Mouse (Mus musculus) G1E-ER4 (cell line): Measurements from ENCODE around the gene Tgif2lx1. TPM values are rescaled to one million over a fixed set of nuclear protein-coding genes. Genes with fewer than 3 reads are reported as not detected.
"Not testable (repeated sequence)": the region's sequence is repeated elsewhere in the genome, so short reads cannot be mapped to it uniquely, and the experiment has no call there.

ENCODE experiments used
- GATA1 ChIP-seq: IDR thresholded peaks from one replicate; pipeline ENCODE4 v1.8.0; 2012; ENCODE audit warnings: low read length, inconsistent platforms
- polyA plus RNA-seq: library from polyadenylated mRNA; stranded (reverse); fragments of >175 nt; gene quantifications from 2 replicates; pipeline ENCODE4 v1.2.3, GENCODE M21; 2012

Gene Tgif2lx1
- polyA plus RNA-seq, result not detected in 2 replicates

DNA sequence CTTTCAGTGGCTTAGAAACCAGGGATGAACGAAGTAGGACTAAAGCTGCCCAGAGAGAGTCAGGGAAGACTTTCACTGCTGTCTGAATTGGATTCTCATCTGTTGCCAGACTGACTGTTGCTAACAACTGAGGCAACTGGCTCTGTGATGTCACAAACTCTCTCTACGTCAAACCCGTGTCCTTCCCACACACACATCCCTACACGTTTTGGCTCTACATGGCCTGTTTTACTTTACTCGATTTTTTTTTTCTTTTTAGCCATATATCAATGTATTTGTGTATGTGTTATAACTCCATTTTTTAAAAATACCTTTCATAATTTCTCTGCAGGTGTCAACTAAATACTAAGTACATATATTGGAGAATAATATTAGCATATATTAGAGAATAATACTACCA is at the start of gene Tgif2lx1:
Gene Tgif2lx1, minus strand, starts transcription at position 101 of the 400 bp plus-strand sequence.
- not testable (repeated sequence) for TF ChIP-seq GATA1

Other genes with a start within 250 kb of the Tgif2lx1 start
- not detected in 2 replicates for gene Tgif2lx2, start 53.5 kb downstream of the Tgif2lx1 start, polyA plus RNA-seq